Mouse (Mus musculus) limb, embryonic 13.5 days (tissue): ENCODE data around the gene Trim11. TPM values are rescaled to one million over a fixed set of nuclear protein-coding genes. Genes with fewer than 3 reads are reported as not detected.

Experiments used
- ATAC-seq: fragments of 200-750 bp; cut with Nextera tagmentation; 2 replicates; pipeline ENCODE4 v1.8.0; 2017; ENCODE audit warnings: low read depth, moderate number of reproducible peaks, moderate TSS enrichment; ENCODE audit not compliant: low FRiP score
- H3K27ac ChIP-seq: fragments of 300-500 bp; sonication (generic); 2 replicates; pipeline ENCODE4 v1.5.1; 2015; ENCODE audit warnings: inconsistent platforms, mild to moderate bottlenecking, moderate library complexity
- H3K27me3 ChIP-seq: fragments of 300-500 bp; sonication (generic); 2 replicates; pipeline ENCODE4 v1.6.1; 2015; ENCODE audit warnings: mild to moderate bottlenecking, inconsistent platforms
- H3K36me3 ChIP-seq: fragments of 300-500 bp; sonication (generic); 2 replicates; pipeline ENCODE4 v1.6.1; 2015; ENCODE audit warnings: inconsistent platforms, mild to moderate bottlenecking, moderate library complexity
- H3K4me1 ChIP-seq: fragments of 300-500 bp; sonication (generic); 2 replicates; pipeline ENCODE4 v1.6.1; 2015; ENCODE audit warnings: inconsistent platforms
- H3K4me2 ChIP-seq: fragments of 300-500 bp; sonication (generic); replicated peaks from 2 replicates; pipeline ENCODE4 v1.6.1; 2015; ENCODE audit warnings: inconsistent platforms, mild to moderate bottlenecking, moderate library complexity
- H3K4me3 ChIP-seq: fragments of 300-500 bp; sonication (generic); 2 replicates; pipeline ENCODE4 v1.5.1; 2015; ENCODE audit warnings: moderate library complexity, mild to moderate bottlenecking, inconsistent platforms
- H3K9ac ChIP-seq: fragments of 300-500 bp; sonication (generic); 2 replicates; pipeline ENCODE4 v1.6.1; 2015; ENCODE audit warnings: mild to moderate bottlenecking, inconsistent platforms
- H3K9me3 ChIP-seq: fragments of 300-500 bp; sonication (generic); 2 replicates; pipeline ENCODE4 v1.6.1; 2016; ENCODE audit warnings: inconsistent platforms
- WGBS: fragments of 180-500 bp; shearing (Covaris S2); methylation state at CpG from one replicate; pipeline ENCODE4 v1.1.7; 2015; 5-methylcytosine and 5-hydroxymethylcytosine counted together
- microRNA-seq: library from miRNA; unstranded; fragments of <30 nt; microRNA quantifications from one replicate; pipeline ENCODE4, GENCODE M21; 2016
- polyA plus RNA-seq: library from polyadenylated mRNA; unstranded; fragments of >200 nt; fragmentation: Nextera tagmentation; extraction: Ambion mirVana; gene quantifications from 2 replicates; pipeline ENCODE4 v1.2.1, GENCODE M21; 2015

The Trim11 gene
- polyA plus RNA-seq, 1 experiment from 2014 or later = 24.0 TPM

DNA sequence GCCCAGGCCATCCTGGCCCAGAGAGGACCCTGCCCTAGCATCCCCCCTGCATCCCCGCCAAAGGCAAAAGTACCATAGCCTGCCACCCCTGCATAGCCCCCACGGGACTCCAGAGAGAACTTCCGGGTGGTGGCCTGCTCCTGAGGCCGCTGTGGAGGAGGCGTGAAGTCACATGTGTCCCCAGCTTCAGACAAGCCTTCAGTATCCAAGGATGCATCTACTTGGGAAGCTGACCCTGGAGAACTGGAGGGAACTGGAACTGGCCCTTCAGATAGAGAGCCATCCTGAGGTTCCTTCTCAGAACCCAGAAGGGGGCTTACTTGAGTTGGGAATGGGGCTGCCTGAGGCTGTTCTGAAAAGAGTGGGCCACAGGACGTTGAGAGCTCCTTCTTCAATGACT, 21.9 kb downstream of the Trim11 start:
- no peak for ATAC-seq
- Histone ChIP-seq H3K9ac (no peak overlapping the region), H3K4me1 (peaks cover under 1% of the 10 kb centered on the region; the same call in 1 of the 2 replicates), H3K27me3 (peaks cover 22% of the 10 kb centered on the region), H3K4me3 (no peak overlapping the region), H3K9me3 (no peaks in the 10 kb centered on the region), H3K4me2 (no peak overlapping the region), H3K27ac (no peak overlapping the region), H3K36me3 (no peaks in the 10 kb centered on the region)
- 82% methylated on average over 6 of the region's 6 CpGs for WGBS

DNA sequence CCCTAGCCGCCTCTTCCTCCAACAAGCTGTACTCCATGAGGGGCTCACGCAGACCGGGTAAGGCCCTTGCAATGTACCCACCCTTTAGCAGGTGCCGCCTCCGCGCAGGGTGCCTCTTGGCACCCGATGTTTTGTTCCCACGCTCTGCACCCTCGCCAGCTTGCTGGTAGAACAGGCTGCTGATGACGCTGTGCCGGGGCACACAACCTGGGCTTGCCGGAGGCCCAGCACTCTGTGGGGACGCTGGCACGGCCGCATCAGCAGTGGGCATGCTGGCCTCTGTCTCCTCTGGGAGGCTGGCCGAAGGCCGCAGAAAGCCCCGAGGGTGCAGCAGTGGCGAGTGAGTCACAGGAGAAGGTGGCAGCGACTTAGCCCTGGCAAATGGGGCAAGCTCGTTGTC, 22.7 kb downstream of the Trim11 start:
- peaks cover 14% of the 10 kb centered on the region for H3K27me3 ChIP-seq
- WGBS = 91% methylated on average over 21 of the region's 21 CpGs

DNA sequence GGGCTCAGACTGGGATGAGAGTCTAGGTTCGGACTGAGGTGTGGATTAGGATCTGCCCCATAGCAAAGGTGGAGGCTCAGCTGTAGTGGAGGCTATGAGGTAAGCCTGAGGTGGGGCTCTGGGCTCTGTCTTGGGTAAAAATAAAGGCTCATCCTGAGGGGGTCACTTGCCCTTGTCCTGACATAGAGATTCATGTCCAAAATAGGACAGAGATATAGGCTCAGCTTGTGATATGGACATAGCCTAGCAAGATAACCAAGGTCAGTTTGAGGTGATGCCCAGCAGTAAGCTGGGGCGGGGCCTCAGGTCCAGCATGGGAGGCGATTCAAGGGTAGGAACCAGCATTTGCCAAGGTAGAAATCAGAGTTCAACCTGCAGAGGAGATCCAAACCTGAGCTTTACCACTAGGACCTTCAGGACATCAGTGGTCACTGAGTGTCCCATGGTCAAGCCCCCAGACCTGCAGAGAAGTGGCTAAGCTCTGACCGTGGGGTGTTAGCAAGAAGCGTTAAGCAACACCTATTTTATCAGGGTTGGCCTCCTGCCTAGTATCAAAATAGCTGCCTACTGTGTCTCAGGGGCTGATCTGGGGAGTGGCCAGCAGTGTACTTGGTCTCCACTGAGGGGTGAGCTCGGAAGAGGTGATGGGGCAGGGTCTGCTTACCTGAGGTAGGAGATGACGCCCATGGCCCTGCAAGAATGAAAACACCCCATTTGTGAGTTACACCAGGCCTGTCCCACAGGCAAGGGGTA, 24.6 kb downstream of the Trim11 start:
- Histone ChIP-seq H3K4me2 (no peak overlapping the region), H3K27ac (no peak overlapping the region), H3K27me3 (no peaks in the 10 kb centered on the region), H3K36me3 (no peaks in the 10 kb centered on the region), H3K9me3 (no peaks in the 10 kb centered on the region), H3K4me1 (no peaks in the 10 kb centered on the region), H3K9ac (no peak overlapping the region), H3K4me3 (no peak overlapping the region)
- ATAC-seq = no peak
- WGBS = 76% methylated on average over 7 of the region's 7 CpGs

More for the DNA sequence above, 22.7 kb downstream of the Trim11 start:
- H3K4me2 ChIP-seq = no peak overlapping the region
- ATAC-seq = no peak
- H3K36me3 ChIP-seq = no peaks in the 10 kb centered on the region
- no peak overlapping the region for H3K9ac ChIP-seq
- no peak overlapping the region for H3K4me3 ChIP-seq
- no peaks in the 10 kb centered on the region for H3K4me1 ChIP-seq
- no peak overlapping the region for H3K27ac ChIP-seq
- no peaks in the 10 kb centered on the region for H3K9me3 ChIP-seq

DNA sequence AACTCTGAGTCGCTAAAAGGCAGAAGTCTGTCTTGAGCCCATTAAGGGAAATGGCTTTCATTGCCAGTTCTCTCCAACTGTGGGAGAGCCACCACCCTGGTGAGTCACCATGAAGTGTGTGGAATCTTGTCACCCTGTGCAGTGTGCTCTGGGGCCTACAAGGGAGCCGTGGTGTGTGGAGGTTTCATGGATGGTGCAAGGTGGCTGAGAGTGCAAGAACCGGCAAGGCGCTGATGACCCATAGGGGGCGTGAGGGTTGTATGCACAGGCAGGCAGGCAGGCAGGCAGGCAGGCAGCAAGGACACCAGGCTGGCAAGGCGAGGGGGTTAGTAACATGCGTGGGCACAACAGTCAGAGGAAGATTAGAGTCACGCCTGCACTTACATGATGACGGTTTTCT, 37.2 kb downstream of the Trim11 start:
- Histone ChIP-seq H3K4me3 (no peak overlapping the region), H3K9ac (no peak overlapping the region), H3K27ac (no peak overlapping the region), H3K4me1 (no peaks in the 10 kb centered on the region), H3K4me2 (no peak overlapping the region), H3K27me3 (0 out of 2 replicates have a peak, but pooled peaks cover 4% of the 10 kb centered on the region), H3K9me3 (no peaks in the 10 kb centered on the region), H3K36me3 (no peaks in the 10 kb centered on the region)
- 36% methylated on average over 9 of the region's 9 CpGs for WGBS
- ATAC-seq = no peak

DNA sequence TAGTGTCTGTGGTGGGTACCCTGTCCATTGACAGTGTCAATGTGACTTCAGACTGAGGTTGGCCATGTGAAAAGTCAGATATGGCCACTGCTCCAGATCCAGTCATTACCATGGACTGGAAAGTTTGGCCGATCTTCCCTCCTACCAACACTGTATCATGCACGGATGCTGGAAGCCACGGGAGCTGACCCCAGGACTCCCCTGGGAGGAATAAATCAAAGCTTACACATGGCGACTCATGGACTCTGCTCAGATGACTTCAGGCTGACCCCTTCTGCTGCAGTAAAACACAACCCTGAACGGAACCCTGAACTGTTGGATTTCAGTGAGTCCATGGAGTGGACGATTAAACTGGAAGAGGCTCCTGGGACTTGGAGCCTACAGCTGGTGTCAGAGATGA, 48.5 kb downstream of the Trim11 start:
- ATAC-seq = no peak
- 59% methylated on average over 6 of the region's 6 CpGs for WGBS
- Histone ChIP-seq H3K27ac (no peak overlapping the region), H3K4me1 (no peaks in the 10 kb centered on the region), H3K27me3 (no peaks in the 10 kb centered on the region), H3K4me2 (no peak overlapping the region), H3K36me3 (no peaks in the 10 kb centered on the region), H3K9ac (no peak overlapping the region), H3K4me3 (no peak overlapping the region), H3K9me3 (no peaks in the 10 kb centered on the region)

DNA sequence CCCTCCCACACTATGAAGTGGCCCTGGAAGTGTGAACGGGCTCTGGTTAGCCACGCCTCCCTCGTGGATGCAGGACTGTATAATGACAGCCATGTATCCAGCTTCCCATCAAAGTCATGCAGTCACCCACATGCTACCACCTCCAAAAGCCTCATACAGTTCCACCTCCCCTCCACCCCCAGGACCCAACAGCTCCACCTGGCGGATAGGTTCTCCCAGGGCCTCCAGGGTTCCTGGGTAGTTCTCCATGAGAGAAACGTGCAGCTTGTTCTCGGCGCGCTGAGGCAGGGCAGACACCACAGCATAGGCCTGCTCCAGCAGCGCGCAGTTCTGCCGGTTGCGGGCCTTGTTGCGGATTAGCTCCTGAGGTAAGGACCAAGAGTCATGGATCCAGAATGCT, 51.1 kb downstream of the Trim11 start:
- no peaks in the 10 kb centered on the region for H3K27me3 ChIP-seq
- no peak overlapping the region for H3K9ac ChIP-seq
- 86% methylated on average over 13 of the region's 13 CpGs for WGBS
- H3K9me3 ChIP-seq = no peaks in the 10 kb centered on the region
- no peaks in the 10 kb centered on the region for H3K4me1 ChIP-seq
- no peaks in the 10 kb centered on the region for H3K36me3 ChIP-seq
- H3K4me2 ChIP-seq = no peak overlapping the region
- no peak for ATAC-seq
- no peak overlapping the region for H3K27ac ChIP-seq
- no peak overlapping the region for H3K4me3 ChIP-seq

Small RNA genes lying within 50 kb of the gene (microRNA-seq; reads per million reads assigned to microRNA genes)
- gene Gm44313 = not detected

Other genes with a start within 250 kb of the Trim11 start
- gene Olfr317, start 238.9 kb upstream of the Trim11 start, polyA plus RNA-seq = not detected in 2 replicates
- gene Olfr316, start 225.4 kb upstream of the Trim11 start, polyA plus RNA-seq = not detected in 2 replicates
- gene Olfr315, start 204.9 kb upstream of the Trim11 start, polyA plus RNA-seq = not detected in 2 replicates
- not detected in 2 replicates for gene Olfr314, start 195.1 kb upstream of the Trim11 start, polyA plus RNA-seq
- not detected in 2 replicates for gene Fam183b, start 176.1 kb upstream of the Trim11 start, polyA plus RNA-seq
- not detected in 2 replicates for gene Olfr313, start 163.1 kb upstream of the Trim11 start, polyA plus RNA-seq
- not detected in 2 replicates for gene Olfr312, start 148.9 kb upstream of the Trim11 start, polyA plus RNA-seq
- gene Olfr311, start 138.8 kb upstream of the Trim11 start, polyA plus RNA-seq = not detected in 2 replicates
- 12.8 and 12.9 TPM in 2 replicates for gene Gm12258, start 130.9 kb upstream of the Trim11 start, polyA plus RNA-seq
- gene 2810021J22Rik, start 110.9 kb upstream of the Trim11 start, polyA plus RNA-seq = 8.0 and 10.9 TPM in 2 replicates
- gene Zfp39, start 73.9 kb upstream of the Trim11 start, polyA plus RNA-seq = 6.2 and 7.1 TPM in 2 replicates
- 0.11 TPM in 1 of 2 replicates, not detected in the other for gene Btnl10, start 60.2 kb upstream of the Trim11 start, polyA plus RNA-seq
- gene Rnf187, start 39.2 kb upstream of the Trim11 start, polyA plus RNA-seq = 245 and 261 TPM in 2 replicates
- 35.8 and 40.7 TPM in 2 replicates for gene Hist3h2ba, start 29.2 kb upstream of the Trim11 start, polyA plus RNA-seq
- 29.6 and 29.9 TPM in 2 replicates for gene Hist3h2a, start 23.4 kb upstream of the Trim11 start, polyA plus RNA-seq
- gene Trim17, start 23.4 kb upstream of the Trim11 start, polyA plus RNA-seq = 0.87 and 1.7 TPM in 2 replicates
- 1.5 and 1.7 TPM in 2 replicates for gene Obscn, start 158.3 kb downstream of the Trim11 start, polyA plus RNA-seq
- 3.5 and 4.4 TPM in 2 replicates for gene Iba57, start 185.6 kb downstream of the Trim11 start, polyA plus RNA-seq
- gene Gjc2, start 205.1 kb downstream of the Trim11 start, polyA plus RNA-seq = 0.25 and 0.47 TPM in 2 replicates
- gene Guk1, start 214.1 kb downstream of the Trim11 start, polyA plus RNA-seq = 136 and 138 TPM in 2 replicates
- gene Mrpl55, start 224.4 kb downstream of the Trim11 start, polyA plus RNA-seq = 90.5 and 91.5 TPM in 2 replicates
- gene 2310033P09Rik, start 230.2 kb downstream of the Trim11 start, polyA plus RNA-seq = 34.1 and 37.4 TPM in 2 replicates